Mouse (Mus musculus): ENCODE measurements around the gene B4galnt1. TPM values are rescaled to one million over a fixed set of nuclear protein-coding genes. Genes with fewer than 3 reads are reported as not detected.
A peak's percentile ranks its signal among the peaks of the same experiment; 100 is the strongest.
"Not testable (repeated sequence)": the region's sequence is repeated elsewhere in the genome, so short reads cannot be mapped to it uniquely, and the experiment has no call there.

B4galnt1 gene
- polyA plus RNA-seq, 1 experiment: 127 TPM

- TF ChIP-seq POLR2A (IDR thresholded peaks at IDR 0.05; ENCODE audit: extremely low read depth, insufficient read depth, low read length) (no peak), CTCF (IDR thresholded peaks at IDR 0.05; ENCODE audit: extremely low read depth, insufficient read depth, low read length) (no peak)
- no peaks in the 10 kb centered on the region for H3K4me1 ChIP-seq (ENCODE audit: control insufficient read depth, insufficient read depth, low read length)
- no peak overlapping the region for H3K4me3 ChIP-seq (ENCODE audit: insufficient read depth, low read length)
- no peak overlapping the region for H3K27ac ChIP-seq (ENCODE audit: insufficient read depth, low read length)
Observed at GRCm38 (mm10) chr10:127153323-127153722, 11.7 kb upstream of the B4galnt1 start.

- Histone ChIP-seq H3K4me3 (ENCODE audit: insufficient read depth, low read length) (no peak overlapping the region), H3K4me1 (ENCODE audit: control insufficient read depth, insufficient read depth, low read length) (no peaks in the 10 kb centered on the region), H3K27ac (ENCODE audit: insufficient read depth, low read length) (no peak overlapping the region)
- TF ChIP-seq POLR2A (IDR thresholded peaks at IDR 0.05; ENCODE audit: extremely low read depth, insufficient read depth, low read length) (no peak), CTCF (IDR thresholded peaks at IDR 0.05; ENCODE audit: extremely low read depth, insufficient read depth, low read length) (no peak)
Observed at GRCm38 (mm10) chr10:127154241-127154640, 10.8 kb upstream of the B4galnt1 start.

- Histone ChIP-seq H3K4me1 (ENCODE audit: control insufficient read depth, insufficient read depth, low read length) (no peaks in the 10 kb centered on the region), H3K27ac (ENCODE audit: insufficient read depth, low read length) (no peak overlapping the region), H3K4me3 (ENCODE audit: insufficient read depth, low read length) (no peak overlapping the region)
- TF ChIP-seq CTCF (IDR thresholded peaks at IDR 0.05; ENCODE audit: extremely low read depth, insufficient read depth, low read length) (no peak), POLR2A (IDR thresholded peaks at IDR 0.05; ENCODE audit: extremely low read depth, insufficient read depth, low read length) (no peak)
Observed at GRCm38 (mm10) chr10:127154652-127155051, 10.4 kb upstream of the B4galnt1 start.

GRCm38 (mm10) chr10:127156089-127156488 lies 8.9 kb upstream of the B4galnt1 start:
- no peaks in the 10 kb centered on the region for H3K4me1 ChIP-seq (ENCODE audit: control insufficient read depth, insufficient read depth, low read length)
- no peak overlapping the region for H3K27ac ChIP-seq (ENCODE audit: insufficient read depth, low read length)
- no peak overlapping the region for H3K4me3 ChIP-seq (ENCODE audit: insufficient read depth, low read length)
- TF ChIP-seq POLR2A (IDR thresholded peaks at IDR 0.05; ENCODE audit: extremely low read depth, insufficient read depth, low read length): no peak

GRCm38 (mm10) chr10:127156511-127156910 lies 8.5 kb upstream of the B4galnt1 start:
- TF ChIP-seq CTCF (IDR thresholded peaks at IDR 0.05; ENCODE audit: extremely low read depth, insufficient read depth, low read length) (no peak), POLR2A (IDR thresholded peaks at IDR 0.05; ENCODE audit: extremely low read depth, insufficient read depth, low read length) (no peak)
- Histone ChIP-seq H3K27ac (ENCODE audit: insufficient read depth, low read length) (no peak overlapping the region), H3K4me1 (ENCODE audit: control insufficient read depth, insufficient read depth, low read length) (no peaks in the 10 kb centered on the region), H3K4me3 (ENCODE audit: insufficient read depth, low read length) (no peak overlapping the region)

GRCm38 (mm10) chr10:127158471-127158870 lies 6.6 kb upstream of the B4galnt1 start:
- H3K4me3 ChIP-seq (ENCODE audit: insufficient read depth, low read length): no peak overlapping the region
- no peaks in the 10 kb centered on the region for H3K4me1 ChIP-seq (ENCODE audit: control insufficient read depth, insufficient read depth, low read length)
- TF ChIP-seq POLR2A (IDR thresholded peaks at IDR 0.05; ENCODE audit: extremely low read depth, insufficient read depth, low read length) (no peak), CTCF (IDR thresholded peaks at IDR 0.05; ENCODE audit: extremely low read depth, insufficient read depth, low read length) (no peak)
- no peak overlapping the region for H3K27ac ChIP-seq (ENCODE audit: insufficient read depth, low read length)

GRCm38 (mm10) chr10:127160081-127160480 lies 4.9 kb upstream of the B4galnt1 start:
- TF ChIP-seq CTCF (IDR thresholded peaks at IDR 0.05; ENCODE audit: extremely low read depth, insufficient read depth, low read length): no peak
- TF ChIP-seq POLR2A (IDR thresholded peaks at IDR 0.05; ENCODE audit: extremely low read depth, insufficient read depth, low read length): no peak
- no peak overlapping the region for H3K4me3 ChIP-seq (ENCODE audit: insufficient read depth, low read length)
- H3K4me1 ChIP-seq (ENCODE audit: control insufficient read depth, insufficient read depth, low read length): no peaks in the 10 kb centered on the region
- no peak overlapping the region for H3K27ac ChIP-seq (ENCODE audit: insufficient read depth, low read length)

GRCm38 (mm10) chr10:127160728-127161127 lies 4.3 kb upstream of the B4galnt1 start:
- Histone ChIP-seq H3K4me1 (ENCODE audit: control insufficient read depth, insufficient read depth, low read length) (no peaks in the 10 kb centered on the region), H3K27ac (ENCODE audit: insufficient read depth, low read length) (no peak overlapping the region)

GRCm38 (mm10) chr10:127162771-127163261 lies 2.2 kb upstream of the B4galnt1 start:
- H3K4me3 ChIP-seq (ENCODE audit: insufficient read depth, low read length); H3K4me1 ChIP-seq (ENCODE audit: control insufficient read depth, insufficient read depth, low read length): not testable (repeated sequence)
- peak overlapping the region; percentile 34; the same call in 1 of the 2 replicates for H3K27ac ChIP-seq (ENCODE audit: insufficient read depth, low read length)
- TF ChIP-seq POLR2A (IDR thresholded peaks at IDR 0.05; ENCODE audit: extremely low read depth, insufficient read depth, low read length): 0 out of 2 replicates have a peak, but pooled peaks have one; percentile 58

More at GRCm38 (mm10) chr10:127160728-127161127, 4.3 kb upstream of the B4galnt1 start:
- no peak overlapping the region for H3K4me3 ChIP-seq (ENCODE audit: insufficient read depth, low read length)
- TF ChIP-seq CTCF (IDR thresholded peaks at IDR 0.05; ENCODE audit: extremely low read depth, insufficient read depth, low read length) (no peak), POLR2A (IDR thresholded peaks at IDR 0.05; ENCODE audit: extremely low read depth, insufficient read depth, low read length) (no peak)

GRCm38 (mm10) chr10:127164190-127164589 lies 835 bp upstream of the B4galnt1 start:
- peak overlapping the region; percentile 94; the same call in 1 of the 2 replicates for H3K4me3 ChIP-seq (ENCODE audit: insufficient read depth, low read length)
- TF ChIP-seq CTCF (IDR thresholded peaks at IDR 0.05; ENCODE audit: extremely low read depth, insufficient read depth, low read length): no peak
- no peak overlapping the region for H3K27ac ChIP-seq (ENCODE audit: insufficient read depth, low read length)
- peaks cover 2% of the 10 kb centered on the region; the same call in 1 of the 2 replicates for H3K4me1 ChIP-seq (ENCODE audit: control insufficient read depth, insufficient read depth, low read length)

- Histone ChIP-seq H3K4me1 (ENCODE audit: control insufficient read depth, insufficient read depth, low read length) (peaks cover 2% of the 10 kb centered on the region; the same call in 1 of the 2 replicates), H3K27ac (ENCODE audit: insufficient read depth, low read length) (peak overlapping the region; percentile 93), H3K4me3 (ENCODE audit: insufficient read depth, low read length) (peak overlapping the region; percentile 94)
- TF ChIP-seq CTCF (IDR thresholded peaks at IDR 0.05; ENCODE audit: extremely low read depth, insufficient read depth, low read length) (no peak), POLR2A (IDR thresholded peaks at IDR 0.05; ENCODE audit: extremely low read depth, insufficient read depth, low read length) (no peak)
Observed at GRCm38 (mm10) chr10:127165354-127165653, 279 bp downstream of the B4galnt1 start.

All from cortical plate, adult 2 months (tissue).